Mouse (Mus musculus): ENCODE measurements at regions not wholly inside any gene's neighbourhood (a gene's known extent, or its start where the extent isn't known, plus 50 kb on each side); places are given as distances from the start of the nearest gene placed in this dataset.

GRCm38 (mm10) chr17:88910144-88910543, 118.4 kb upstream of the Lhcgr start:
- CTCF ChIA-PET, result no interaction called here
- POLR2A ChIA-PET, result interaction anchor here in 1 of 4 experiments (0.6 kb wide), 1 partner anchor 937 kb away, joined by 9 read pairs; no protein-coding TSS in a partner anchor

GRCm38 (mm10) chr17:88901742-88902141, 110.0 kb upstream of the Lhcgr start:
- POLR2A ChIA-PET, result no interaction called here
- CTCF ChIA-PET, result no interaction called here

- POLR2A ChIA-PET, result no interaction called here
- CTCF ChIA-PET, result interaction anchor here in 1 of 4 experiments (1.1 kb wide), 1 partner anchor 134 kb away, joined by 4 read pairs; no protein-coding TSS in a partner anchor
Measured at GRCm38 (mm10) chr17:88900904-88901303, 109.1 kb upstream of the Lhcgr start.

- CTCF ChIA-PET, result no interaction called here
- POLR2A ChIA-PET, result no interaction called here
Measured at GRCm38 (mm10) chr17:88898705-88899668, 107.2 kb upstream of the Lhcgr start.

- ChIA-PET POLR2A (no interaction called here), CTCF (no interaction called here)
Measured at GRCm38 (mm10) chr17:88893451-88893850, 101.7 kb upstream of the Lhcgr start.

GRCm38 (mm10) chr17:88885526-88885925, 93.7 kb upstream of the Lhcgr start:
- ChIA-PET POLR2A (interaction anchor here in 1 of 4 experiments (0.5 kb wide), 1 partner anchor 93 kb away, joined by 3 read pairs; the partner anchor contains the start of gene Lhcgr), CTCF (no interaction called here)

GRCm38 (mm10) chr17:88879736-88880135, 87.9 kb upstream of the Lhcgr start:
- ChIA-PET CTCF (interaction anchor here in 1 of 4 experiments (0.6 kb wide), 1 partner anchor 331 kb away, joined by 3 read pairs; no protein-coding TSS in a partner anchor), POLR2A (no interaction called here)

- POLR2A ChIA-PET, result no interaction called here
- CTCF ChIA-PET, result no interaction called here
Measured at GRCm38 (mm10) chr17:88870342-88870985, 78.7 kb upstream of the Lhcgr start.

- ChIA-PET CTCF (no interaction called here), POLR2A (no interaction called here)
Measured at GRCm38 (mm10) chr17:88864631-88865030, 72.8 kb upstream of the Lhcgr start.

GRCm38 (mm10) chr17:88864214-88864613, 72.4 kb upstream of the Lhcgr start:
- ChIA-PET POLR2A (no interaction called here), CTCF (no interaction called here)

GRCm38 (mm10) chr17:88861128-88861527, 69.3 kb upstream of the Lhcgr start:
- CTCF ChIA-PET, result no interaction called here
- POLR2A ChIA-PET, result no interaction called here

GRCm38 (mm10) chr17:88860576-88860975, 68.8 kb upstream of the Lhcgr start:
- CTCF ChIA-PET, result no interaction called here

GRCm38 (mm10) chr17:88858666-88859065, 66.9 kb upstream of the Lhcgr start:
- POLR2A ChIA-PET, result no interaction called here
- CTCF ChIA-PET, result no interaction called here

More at GRCm38 (mm10) chr17:88860576-88860975, 68.8 kb upstream of the Lhcgr start:
- POLR2A ChIA-PET, result no interaction called here

- POLR2A ChIA-PET, result no interaction called here
- CTCF ChIA-PET, result no interaction called here
Measured at GRCm38 (mm10) chr17:88847255-88847654, 55.5 kb upstream of the Lhcgr start.

GRCm38 (mm10) chr17:88845278-88845677, 53.5 kb upstream of the Lhcgr start:
- ChIA-PET POLR2A (interaction anchor here in 1 of 4 experiments (1.0 kb wide), 1 partner anchor 60 kb away, joined by 3 read pairs; no protein-coding TSS in a partner anchor), CTCF (no interaction called here)
